Mouse (Mus musculus) forebrain, embryonic 12.5 days (tissue): ENCODE measurements around the gene Smg1. TPM values are rescaled to one million over a fixed set of nuclear protein-coding genes. Genes with fewer than 3 reads are reported as not detected.

Experiments
- ATAC-seq: fragments of 200-750 bp; cut with Nextera tagmentation; 2 replicates; pipeline ENCODE4 v1.8.0; 2017; ENCODE audit warnings: moderate TSS enrichment; ENCODE audit not compliant: low FRiP score
- H3K27ac ChIP-seq: fragments of 300-500 bp; sonication (generic); 2 replicates; pipeline ENCODE4 v1.5.1; 2016; ENCODE audit warnings: mild to moderate bottlenecking
- H3K27me3 ChIP-seq: fragments of 300-500 bp; sonication (generic); 2 replicates; pipeline ENCODE4 v1.6.1; 2016; ENCODE audit warnings: mild to moderate bottlenecking
- H3K36me3 ChIP-seq: fragments of 300-500 bp; sonication (generic); replicated peaks from 2 replicates; pipeline ENCODE4 v1.6.1; 2016; ENCODE audit warnings: mild to moderate bottlenecking
- H3K4me1 ChIP-seq: fragments of 300-500 bp; sonication (generic); 2 replicates; pipeline ENCODE4 v1.6.1; 2016
- H3K4me2 ChIP-seq: fragments of 300-500 bp; sonication (generic); 2 replicates; pipeline ENCODE4 v1.6.1; 2016; ENCODE audit warnings: mild to moderate bottlenecking, moderate library complexity
- H3K4me3 ChIP-seq: fragments of 300-500 bp; sonication (generic); replicated peaks from 2 replicates; pipeline ENCODE4 v1.5.1; 2016; ENCODE audit warnings: mild to moderate bottlenecking
- H3K9ac ChIP-seq: fragments of 300-500 bp; sonication (generic); 2 replicates; pipeline ENCODE4 v1.6.1; 2016; ENCODE audit warnings: mild to moderate bottlenecking
- H3K9me3 ChIP-seq: fragments of 300-500 bp; sonication (generic); 2 replicates; pipeline ENCODE4 v1.6.1; 2016
- WGBS: fragments of 180-500 bp; shearing (Covaris S2); methylation state at CpG from one replicate; pipeline ENCODE4 v1.1.7; 2016; 5-methylcytosine and 5-hydroxymethylcytosine counted together
- polyA plus RNA-seq: library from polyadenylated mRNA; unstranded; fragments of >200 nt; fragmentation: Nextera tagmentation; extraction: Ambion mirVana; gene quantifications from 2 replicates; pipeline ENCODE4 v1.2.1, GENCODE M21; 2016

Gene Smg1
- polyA plus RNA-seq, 1 experiment from 2014 or later: 24.2 TPM

GRCm38 (mm10) chr7:118259676-118260305 lies 16.3 kb upstream of the Smg1 start:
- H3K9ac ChIP-seq: no peak overlapping the region
- no peak overlapping the region for H3K27ac ChIP-seq
- ATAC-seq: no peak
- 87% methylated on average over 7 of the region's 7 CpGs for WGBS
- no peak overlapping the region for H3K4me3 ChIP-seq
- H3K27me3 ChIP-seq: no peaks in the 10 kb centered on the region
- no peaks in the 10 kb centered on the region for H3K36me3 ChIP-seq
- H3K9me3 ChIP-seq: no peaks in the 10 kb centered on the region
- H3K4me1 ChIP-seq: no peaks in the 10 kb centered on the region; the same call in 1 of the 2 replicates
- H3K4me2 ChIP-seq: no peak overlapping the region

GRCm38 (mm10) chr7:118258451-118258850 lies 15.0 kb upstream of the Smg1 start:
- no peak overlapping the region for H3K4me2 ChIP-seq
- H3K27ac ChIP-seq: no peak overlapping the region
- ATAC-seq: no peak
- H3K9ac ChIP-seq: no peak overlapping the region
- peaks cover 5% of the 10 kb centered on the region; the same call in 1 of the 2 replicates for H3K4me1 ChIP-seq
- no peaks in the 10 kb centered on the region for H3K36me3 ChIP-seq
- no peaks in the 10 kb centered on the region for H3K9me3 ChIP-seq
- H3K27me3 ChIP-seq: no peaks in the 10 kb centered on the region
- no peak overlapping the region for H3K4me3 ChIP-seq

DNA sequence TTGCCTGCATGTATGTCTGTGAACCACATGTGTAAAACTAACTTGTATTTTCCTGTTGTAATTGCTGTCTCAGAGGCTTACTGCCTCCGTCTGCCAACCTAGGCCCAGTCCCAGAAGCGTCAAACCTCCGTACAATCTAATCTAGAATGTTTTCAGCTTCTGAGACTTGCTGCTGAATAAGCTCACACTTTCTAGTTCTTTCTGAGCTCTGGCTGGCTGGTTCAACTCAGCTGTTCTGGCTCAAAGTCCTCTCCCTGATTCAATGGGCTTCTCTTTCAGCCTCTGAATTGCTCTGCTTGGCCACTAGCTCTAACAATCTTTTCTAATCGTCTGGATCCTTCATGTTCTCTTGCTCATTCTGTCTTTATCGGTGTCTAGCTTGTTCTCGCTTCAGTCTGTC lies 13.3 kb upstream of the Smg1 start:
- WGBS: 87% methylated on average over 6 of the region's 6 CpGs
- no peak for ATAC-seq
- H3K9me3 ChIP-seq: no peaks in the 10 kb centered on the region
- H3K4me2 ChIP-seq: no peak overlapping the region
- no peaks in the 10 kb centered on the region for H3K36me3 ChIP-seq
- H3K4me3 ChIP-seq: no peak overlapping the region
- no peaks in the 10 kb centered on the region for H3K27me3 ChIP-seq
- H3K9ac ChIP-seq: no peak overlapping the region
- no peak overlapping the region for H3K27ac ChIP-seq
- peaks cover 5% of the 10 kb centered on the region; the same call in 1 of the 2 replicates for H3K4me1 ChIP-seq

- H3K9me3 ChIP-seq: no peaks in the 10 kb centered on the region
These were observed 11.0 kb upstream of the Smg1 start for GRCm38 (mm10) chr7:118254460-118254859.

GRCm38 (mm10) chr7:118254015-118254414 lies 10.5 kb upstream of the Smg1 start:
- WGBS: 64% methylated on average over 4 of the region's 4 CpGs
- no peaks in the 10 kb centered on the region for H3K36me3 ChIP-seq
- H3K4me3 ChIP-seq: no peak overlapping the region
- H3K27me3 ChIP-seq: no peaks in the 10 kb centered on the region
- H3K9ac ChIP-seq: no peak overlapping the region
- 0 out of 2 replicates have a peak overlapping the region, but pooled peaks have one; percentile 31 for H3K27ac ChIP-seq
- H3K9me3 ChIP-seq: no peaks in the 10 kb centered on the region
- peaks cover 5% of the 10 kb centered on the region; the same call in 1 of the 2 replicates for H3K4me1 ChIP-seq
- ATAC-seq: no peak
- no peak overlapping the region for H3K4me2 ChIP-seq

More at GRCm38 (mm10) chr7:118254460-118254859, 11.0 kb upstream of the Smg1 start:
- Histone ChIP-seq H3K4me2 (no peak overlapping the region), H3K27ac (0 out of 2 replicates have a peak overlapping the region, but pooled peaks have one; percentile 31), H3K9ac (no peak overlapping the region), H3K27me3 (no peaks in the 10 kb centered on the region), H3K36me3 (no peaks in the 10 kb centered on the region), H3K4me3 (no peak overlapping the region), H3K4me1 (peaks cover 5% of the 10 kb centered on the region; the same call in 1 of the 2 replicates)
- 57% methylated on average over 8 of the region's 8 CpGs for WGBS
- no peak for ATAC-seq

GRCm38 (mm10) chr7:118252979-118253378 lies 9.5 kb upstream of the Smg1 start:
- Histone ChIP-seq H3K9ac (no peak overlapping the region), H3K4me1 (peaks cover 5% of the 10 kb centered on the region; the same call in 1 of the 2 replicates), H3K27me3 (no peaks in the 10 kb centered on the region), H3K9me3 (no peaks in the 10 kb centered on the region), H3K4me2 (no peak overlapping the region), H3K27ac (no peak overlapping the region), H3K36me3 (no peaks in the 10 kb centered on the region), H3K4me3 (no peak overlapping the region)
- WGBS: 89% methylated on average over 3 of the region's 3 CpGs
- ATAC-seq: no peak

DNA sequence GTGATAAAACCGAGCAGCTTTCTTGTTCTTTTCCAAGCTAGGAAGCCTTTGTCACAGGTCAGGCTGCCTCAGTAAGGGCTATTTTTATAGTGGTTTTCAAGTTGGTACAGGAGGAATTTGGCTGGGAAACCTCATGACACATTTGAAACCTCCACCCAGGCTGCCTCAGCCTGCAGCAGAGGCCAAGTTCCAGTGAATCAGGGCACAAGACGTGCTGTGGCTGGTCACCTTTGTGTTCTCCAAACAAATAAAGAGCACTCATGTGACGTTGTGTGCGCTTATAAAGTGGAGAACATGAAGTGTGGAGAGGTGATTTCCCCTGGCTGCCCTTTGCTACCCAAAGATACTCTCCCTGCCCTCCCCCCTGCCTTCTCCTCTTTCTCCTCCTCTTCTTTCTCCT lies 8.9 kb upstream of the Smg1 start:
- H3K27ac ChIP-seq: no peak overlapping the region
- no peak overlapping the region for H3K4me3 ChIP-seq
- H3K27me3 ChIP-seq: no peaks in the 10 kb centered on the region
- H3K36me3 ChIP-seq: no peaks in the 10 kb centered on the region
- no peak for ATAC-seq
- no peaks in the 10 kb centered on the region for H3K9me3 ChIP-seq
- H3K4me1 ChIP-seq: peaks cover 5% of the 10 kb centered on the region; the same call in 1 of the 2 replicates
- 45% methylated on average over 4 of the region's 4 CpGs for WGBS
- H3K4me2 ChIP-seq: no peak overlapping the region
- no peak overlapping the region for H3K9ac ChIP-seq

- WGBS: 94% methylated on average over 2 of the region's 2 CpGs
- no peak overlapping the region for H3K9ac ChIP-seq
- no peak for ATAC-seq
- no peaks in the 10 kb centered on the region for H3K36me3 ChIP-seq
- no peaks in the 10 kb centered on the region for H3K9me3 ChIP-seq
- peaks cover 5% of the 10 kb centered on the region; the same call in 1 of the 2 replicates for H3K4me1 ChIP-seq
- no peak overlapping the region for H3K27ac ChIP-seq
- H3K4me2 ChIP-seq: no peak overlapping the region
- no peaks in the 10 kb centered on the region for H3K27me3 ChIP-seq
- no peak overlapping the region for H3K4me3 ChIP-seq
These were observed 8.1 kb upstream of the Smg1 start for GRCm38 (mm10) chr7:118251392-118252170.

- H3K4me2 ChIP-seq: no peak overlapping the region
- no peak overlapping the region for H3K9ac ChIP-seq
- 86% methylated on average over 4 of the region's 4 CpGs for WGBS
- no peak for ATAC-seq
- H3K36me3 ChIP-seq: no peaks in the 10 kb centered on the region
- no peaks in the 10 kb centered on the region for H3K27me3 ChIP-seq
- peaks cover 5% of the 10 kb centered on the region; the same call in 1 of the 2 replicates for H3K4me1 ChIP-seq
- no peak overlapping the region for H3K27ac ChIP-seq
- H3K9me3 ChIP-seq: no peaks in the 10 kb centered on the region
- H3K4me3 ChIP-seq: no peak overlapping the region
These were observed 7.2 kb upstream of the Smg1 start for GRCm38 (mm10) chr7:118250482-118251160.

- Histone ChIP-seq H3K9me3 (no peaks in the 10 kb centered on the region), H3K9ac (no peak overlapping the region), H3K27me3 (no peaks in the 10 kb centered on the region), H3K4me2 (no peak overlapping the region), H3K4me3 (no peak overlapping the region), H3K4me1 (peaks cover 4% of the 10 kb centered on the region; the same call in 1 of the 2 replicates), H3K36me3 (no peaks in the 10 kb centered on the region), H3K27ac (no peak overlapping the region)
- WGBS: 95% methylated on average over 2 of the region's 2 CpGs
- no peak for ATAC-seq
These were observed 6.1 kb upstream of the Smg1 start for GRCm38 (mm10) chr7:118249563-118249962.

- no peak for ATAC-seq
- Histone ChIP-seq H3K4me2 (no peak overlapping the region), H3K4me3 (no peak overlapping the region), H3K36me3 (no peaks in the 10 kb centered on the region), H3K9ac (no peak overlapping the region), H3K4me1 (no peaks in the 10 kb centered on the region), H3K27me3 (no peaks in the 10 kb centered on the region), H3K9me3 (no peaks in the 10 kb centered on the region), H3K27ac (no peak overlapping the region)
- 87% methylated on average over 8 of the region's 8 CpGs for WGBS
These were observed 4.6 kb upstream of the Smg1 start for GRCm38 (mm10) chr7:118248069-118248468.

DNA sequence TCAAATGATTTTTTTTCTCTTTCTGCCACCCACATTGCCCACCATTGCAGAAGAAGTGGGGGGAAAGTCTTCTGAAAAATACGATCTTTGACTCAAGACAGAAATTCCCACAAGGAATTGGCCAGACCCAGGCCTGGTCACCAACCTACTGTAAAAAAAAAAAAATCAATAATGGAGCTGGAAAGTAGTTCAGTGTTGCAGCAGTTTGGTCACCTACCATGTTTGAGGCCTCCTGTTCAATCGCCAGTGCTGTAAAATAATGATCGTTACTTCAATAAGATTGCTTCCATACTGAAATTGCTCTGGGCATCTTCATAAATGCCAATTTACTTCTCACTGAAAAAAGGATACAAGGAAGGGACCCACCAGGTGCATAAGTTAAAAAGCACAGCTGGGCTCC lies 1.8 kb upstream of the Smg1 start:
- Histone ChIP-seq H3K9me3 (no peaks in the 10 kb centered on the region), H3K4me2 (no peak overlapping the region), H3K4me3 (no peak overlapping the region), H3K9ac (no peak overlapping the region), H3K4me1 (peaks cover 13% of the 10 kb centered on the region), H3K27ac (no peak overlapping the region), H3K27me3 (no peaks in the 10 kb centered on the region), H3K36me3 (no peaks in the 10 kb centered on the region)
- WGBS: 96% methylated on average over 3 of the region's 3 CpGs
- ATAC-seq: no peak
